Mouse (Mus musculus): Measurements from ENCODE around the gene Trmt112. TPM values are rescaled to one million over a fixed set of nuclear protein-coding genes. Genes with fewer than 3 reads are reported as not detected.
A peak's percentile ranks its signal among the peaks of the same experiment; 100 is the strongest.

Gene Trmt112
- polyA plus RNA-seq, 1 experiment from 2014 or later, result 150 TPM

GRCm38 (mm10) chr19:6920741-6921636 lies 11.5 kb downstream of the Trmt112 start:
- DNase-seq (ENCODE audit: low spot score) (peak; percentile 53), ATAC-seq (peak; percentile 13; the same call in 1 of the 2 replicates)
- Histone ChIP-seq H3K4me1 (ENCODE audit: control insufficient read depth, insufficient read depth, low read length) (peaks cover 19% of the 10 kb centered on the region), H3K4me2 (ENCODE audit: low read length) (peak overlapping the region; percentile 95), H3K9me3 (replicated peaks; ENCODE audit: control insufficient read depth, low read length) (no peaks in the 10 kb centered on the region), H3K27ac (ENCODE audit: low read depth, low read length) (peak overlapping the region; percentile 89), H3K27me3 (replicated peaks; ENCODE audit: control insufficient read depth, insufficient read depth, low read length) (peaks cover 34% of the 10 kb centered on the region), H3K36me3 (ENCODE audit: control insufficient read depth, insufficient read depth, low read length) (peaks cover 7% of the 10 kb centered on the region), H3K9ac (ENCODE audit: low read length) (peak overlapping the region; percentile 88), H3K4me3 (ENCODE audit: low read depth, low read length) (peak overlapping the region; percentile 81)
- WGBS, result 1% methylated on average over 33 of the region's 48 CpGs

- peak within 1 kb of the TSS; percentile 95 for H3K4me2 ChIP-seq (ENCODE audit: low read length)
- DNase-seq (ENCODE audit: low spot score) (peak; percentile 100), ATAC-seq (peak; percentile 95)
- peaks cover 7% of the 10 kb centered on the region for H3K36me3 ChIP-seq (ENCODE audit: control insufficient read depth, insufficient read depth, low read length)
- H3K27ac ChIP-seq (ENCODE audit: low read depth, low read length), result peak within 1 kb of the TSS; percentile 89
- peaks cover 19% of the 10 kb centered on the region for H3K4me1 ChIP-seq (ENCODE audit: control insufficient read depth, insufficient read depth, low read length)
- peak within 1 kb of the TSS; percentile 88 for H3K9ac ChIP-seq (ENCODE audit: low read length)
- no peaks in the 10 kb centered on the region for H3K9me3 ChIP-seq (replicated peaks; ENCODE audit: control insufficient read depth, low read length)
- peaks cover 43% of the 10 kb centered on the region for H3K27me3 ChIP-seq (replicated peaks; ENCODE audit: control insufficient read depth, insufficient read depth, low read length)
- peak within 1 kb of the TSS; percentile 81 for H3K4me3 ChIP-seq (ENCODE audit: low read depth, low read length)
- under 1% methylated on average over 52 of the region's 66 CpGs for WGBS
Measured at GRCm38 (mm10) chr19:6921647-6922567, 12.4 kb downstream of the Trmt112 start, which contains the start of gene Esrra. Gene Esrra, minus strand, starts transcription at chr19:6921813.

GRCm38 (mm10) chr19:6922901-6923735 lies 13.6 kb downstream of the Trmt112 start:
- Histone ChIP-seq H3K4me3 (ENCODE audit: low read depth, low read length) (no peak overlapping the region), H3K4me2 (ENCODE audit: low read length) (no peak overlapping the region), H3K9ac (ENCODE audit: low read length) (no peak overlapping the region), H3K36me3 (ENCODE audit: control insufficient read depth, insufficient read depth, low read length) (peaks cover 6% of the 10 kb centered on the region), H3K9me3 (replicated peaks; ENCODE audit: control insufficient read depth, low read length) (no peaks in the 10 kb centered on the region), H3K27me3 (replicated peaks; ENCODE audit: control insufficient read depth, insufficient read depth, low read length) (peaks cover 55% of the 10 kb centered on the region), H3K27ac (ENCODE audit: low read depth, low read length) (no peak overlapping the region), H3K4me1 (ENCODE audit: control insufficient read depth, insufficient read depth, low read length) (peaks cover 19% of the 10 kb centered on the region)
- no peak for DNase-seq (ENCODE audit: low spot score)
- ATAC-seq, result no peak
- 64% methylated on average over 6 of the region's 6 CpGs for WGBS

GRCm38 (mm10) chr19:6924461-6925306 lies 15.2 kb downstream of the Trmt112 start:
- H3K4me1 ChIP-seq (ENCODE audit: control insufficient read depth, insufficient read depth, low read length), result peaks cover 19% of the 10 kb centered on the region
- peaks cover 61% of the 10 kb centered on the region for H3K27me3 ChIP-seq (replicated peaks; ENCODE audit: control insufficient read depth, insufficient read depth, low read length)
- no peaks in the 10 kb centered on the region for H3K36me3 ChIP-seq (ENCODE audit: control insufficient read depth, insufficient read depth, low read length)
- H3K9me3 ChIP-seq (replicated peaks; ENCODE audit: control insufficient read depth, low read length), result no peaks in the 10 kb centered on the region
- no peak overlapping the region for H3K4me2 ChIP-seq (ENCODE audit: low read length)
- no peak overlapping the region for H3K4me3 ChIP-seq (ENCODE audit: low read depth, low read length)
- H3K27ac ChIP-seq (ENCODE audit: low read depth, low read length), result no peak overlapping the region
- WGBS, result 4% methylated on average over 39 of the region's 39 CpGs
- no peak overlapping the region for H3K9ac ChIP-seq (ENCODE audit: low read length)
- DNase-seq (ENCODE audit: low spot score) (peak; percentile 86), ATAC-seq (no peak)

GRCm38 (mm10) chr19:6925307-6925573 lies 15.7 kb downstream of the Trmt112 start, which contains the start of gene Catsperz:
Gene Catsperz, minus strand, starts transcription at chr19:6925380.
- WGBS, result 4% methylated on average over 9 of the region's 9 CpGs
- peaks cover 14% of the 10 kb centered on the region for H3K4me1 ChIP-seq (ENCODE audit: control insufficient read depth, insufficient read depth, low read length)
- no peak within 1 kb of the TSS for H3K27ac ChIP-seq (ENCODE audit: low read depth, low read length)
- no peaks in the 10 kb centered on the region for H3K9me3 ChIP-seq (replicated peaks; ENCODE audit: control insufficient read depth, low read length)
- H3K36me3 ChIP-seq (ENCODE audit: control insufficient read depth, insufficient read depth, low read length), result no peaks in the 10 kb centered on the region
- peaks cover 64% of the 10 kb centered on the region for H3K27me3 ChIP-seq (replicated peaks; ENCODE audit: control insufficient read depth, insufficient read depth, low read length)
- no peak within 1 kb of the TSS for H3K9ac ChIP-seq (ENCODE audit: low read length)
- H3K4me2 ChIP-seq (ENCODE audit: low read length), result no peak within 1 kb of the TSS
- DNase-seq (ENCODE audit: low spot score) (no peak), ATAC-seq (no peak)
- H3K4me3 ChIP-seq (ENCODE audit: low read depth, low read length), result no peak within 1 kb of the TSS

- 9% methylated on average over 40 of the region's 40 CpGs for WGBS
- Histone ChIP-seq H3K36me3 (ENCODE audit: control insufficient read depth, insufficient read depth, low read length) (no peaks in the 10 kb centered on the region), H3K4me3 (ENCODE audit: low read depth, low read length) (no peak overlapping the region), H3K9me3 (replicated peaks; ENCODE audit: control insufficient read depth, low read length) (no peaks in the 10 kb centered on the region), H3K27me3 (replicated peaks; ENCODE audit: control insufficient read depth, insufficient read depth, low read length) (peaks cover 68% of the 10 kb centered on the region), H3K27ac (ENCODE audit: low read depth, low read length) (no peak overlapping the region), H3K4me1 (ENCODE audit: control insufficient read depth, insufficient read depth, low read length) (peaks cover 8% of the 10 kb centered on the region), H3K4me2 (ENCODE audit: low read length) (no peak overlapping the region), H3K9ac (ENCODE audit: low read length) (no peak overlapping the region)
- ATAC-seq (no peak), DNase-seq (ENCODE audit: low spot score) (no peak)
Measured at GRCm38 (mm10) chr19:6925611-6926329, 16.3 kb downstream of the Trmt112 start.

- DNase-seq (ENCODE audit: low spot score), result no peak
- Histone ChIP-seq H3K4me1 (ENCODE audit: control insufficient read depth, insufficient read depth, low read length) (peaks cover 6% of the 10 kb centered on the region), H3K9me3 (replicated peaks; ENCODE audit: control insufficient read depth, low read length) (no peaks in the 10 kb centered on the region), H3K9ac (ENCODE audit: low read length) (no peak overlapping the region), H3K27me3 (replicated peaks; ENCODE audit: control insufficient read depth, insufficient read depth, low read length) (peaks cover 77% of the 10 kb centered on the region), H3K36me3 (ENCODE audit: control insufficient read depth, insufficient read depth, low read length) (no peaks in the 10 kb centered on the region), H3K4me3 (ENCODE audit: low read depth, low read length) (peak overlapping the region; percentile 16), H3K27ac (ENCODE audit: low read depth, low read length) (no peak overlapping the region), H3K4me2 (ENCODE audit: low read length) (peak overlapping the region; percentile 33; the same call in 1 of the 2 replicates)
- WGBS, result 16% methylated on average over 26 of the region's 26 CpGs
- ATAC-seq, result no peak
Measured at GRCm38 (mm10) chr19:6926559-6927255, 17.2 kb downstream of the Trmt112 start.
